Mouse (Mus musculus) embryonic facial prominence, embryonic 15.5 days (tissue): ENCODE measurements around the gene Fam131a. TPM values are rescaled to one million over a fixed set of nuclear protein-coding genes. Genes with fewer than 3 reads are reported as not detected.

Experiments used
- ATAC-seq: fragments of 200-750 bp; cut with Nextera tagmentation; 2 replicates; pipeline ENCODE4 v1.8.0; 2017; ENCODE audit warnings: low read depth, moderate TSS enrichment; ENCODE audit not compliant: insufficient number of reproducible peaks, low FRiP score, low TSS enrichment
- H3K27ac ChIP-seq: fragments of 300-500 bp; sonication (generic); replicated peaks from 2 replicates; pipeline ENCODE4 v1.5.1; 2015; ENCODE audit warnings: mild to moderate bottlenecking, inconsistent platforms
- H3K27me3 ChIP-seq: fragments of 300-500 bp; sonication (generic); 2 replicates; pipeline ENCODE4 v1.6.1; 2015; ENCODE audit warnings: inconsistent platforms
- H3K36me3 ChIP-seq: fragments of 300-500 bp; sonication (generic); 2 replicates; pipeline ENCODE4 v1.6.1; 2015; ENCODE audit warnings: mild to moderate bottlenecking, inconsistent platforms
- H3K4me1 ChIP-seq: fragments of 300-500 bp; sonication (generic); 2 replicates; pipeline ENCODE4 v1.6.1; 2015; ENCODE audit warnings: inconsistent platforms
- H3K4me2 ChIP-seq: fragments of 300-500 bp; sonication (generic); replicated peaks from 2 replicates; pipeline ENCODE4 v1.6.1; 2015; ENCODE audit warnings: mild to moderate bottlenecking, inconsistent platforms
- H3K4me3 ChIP-seq: fragments of 300-500 bp; sonication (generic); replicated peaks from 2 replicates; pipeline ENCODE4 v1.5.1; 2015; ENCODE audit warnings: mild to moderate bottlenecking, inconsistent platforms
- H3K9ac ChIP-seq: fragments of 300-500 bp; sonication (generic); 2 replicates; pipeline ENCODE4 v1.6.1; 2015; ENCODE audit warnings: inconsistent platforms
- H3K9me3 ChIP-seq: fragments of 300-500 bp; sonication (generic); replicated peaks from 2 replicates; pipeline ENCODE4 v1.6.1; 2016; ENCODE audit warnings: inconsistent platforms
- WGBS: fragments of 180-500 bp; shearing (Covaris S2); methylation state at CpG from one replicate; pipeline ENCODE4 v1.1.7; 2015; 5-methylcytosine and 5-hydroxymethylcytosine counted together
- polyA plus RNA-seq: library from polyadenylated mRNA; unstranded; fragments of >200 nt; fragmentation: Nextera tagmentation; extraction: Ambion mirVana; gene quantifications from 2 replicates; pipeline ENCODE4 v1.2.1, GENCODE M21; 2015

The Fam131a gene
- polyA plus RNA-seq, 1 experiment from 2014 or later: 14.0 TPM

DNA sequence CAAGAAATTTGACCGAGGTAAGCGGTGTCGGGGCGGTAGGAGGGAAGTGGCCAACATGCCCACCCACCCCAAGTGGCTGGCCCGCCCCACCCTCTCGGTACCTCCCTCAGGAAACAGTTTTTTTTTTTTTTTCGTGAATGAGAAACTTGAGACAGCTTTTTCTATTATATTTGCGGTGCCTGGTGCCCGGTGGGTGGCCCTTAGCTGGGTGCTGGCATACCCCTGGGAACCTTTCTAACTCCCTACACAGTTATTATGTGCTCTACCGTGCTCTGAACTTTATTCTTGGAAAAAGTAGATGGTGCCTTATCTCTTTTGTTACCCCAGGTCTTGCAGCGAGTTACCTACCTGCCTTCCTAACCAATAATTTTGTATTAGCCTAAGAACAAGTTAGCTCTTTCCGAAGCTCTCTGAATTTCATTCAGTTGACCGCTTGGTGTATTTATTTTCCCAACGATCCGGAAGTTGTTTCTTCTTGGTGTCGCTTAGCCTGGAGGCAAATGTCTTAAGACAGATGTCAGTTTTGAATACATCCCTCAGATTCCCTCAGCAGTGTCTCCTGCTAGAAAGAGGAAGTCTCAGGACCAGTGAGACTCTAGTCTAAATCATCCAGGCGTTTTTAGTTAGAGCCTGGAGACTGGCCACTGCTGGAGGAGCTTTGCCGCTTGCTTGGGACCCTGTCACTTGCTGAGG, 25.1 kb downstream of the Fam131a start:
- ATAC-seq: peak; percentile 27; the same call in 1 of the 2 replicates
- no peaks in the 10 kb centered on the region for H3K27me3 ChIP-seq
- peak overlapping the region; percentile 84 for H3K4me2 ChIP-seq
- no peaks in the 10 kb centered on the region for H3K9me3 ChIP-seq
- peak overlapping the region; percentile 98 for H3K27ac ChIP-seq
- 2% methylated on average over 18 of the region's 18 CpGs for WGBS
- peak overlapping the region; percentile 73 for H3K9ac ChIP-seq
- peaks cover 20% of the 10 kb centered on the region for H3K36me3 ChIP-seq
- H3K4me1 ChIP-seq: peaks cover 38% of the 10 kb centered on the region
- H3K4me3 ChIP-seq: peak overlapping the region; percentile 72

- ATAC-seq: no peak
- Histone ChIP-seq H3K9ac (no peak overlapping the region), H3K9me3 (no peaks in the 10 kb centered on the region), H3K4me3 (no peak overlapping the region), H3K4me1 (peaks cover 16% of the 10 kb centered on the region), H3K4me2 (no peak overlapping the region), H3K27ac (no peak overlapping the region), H3K27me3 (no peaks in the 10 kb centered on the region), H3K36me3 (peaks cover 20% of the 10 kb centered on the region)
- 90% methylated on average over 10 of the region's 10 CpGs for WGBS
These were observed 28.8 kb downstream of the Fam131a start for GRCm38 (mm10) chr16:20721808-20722207.

GRCm38 (mm10) chr16:20722736-20723135, 29.7 kb downstream of the Fam131a start:
- Histone ChIP-seq H3K36me3 (peaks cover 20% of the 10 kb centered on the region), H3K4me2 (no peak overlapping the region)
- no peak for ATAC-seq

GRCm38 (mm10) chr16:20723247-20723646, 30.2 kb downstream of the Fam131a start:
- H3K27ac ChIP-seq: no peak overlapping the region
- peaks cover 20% of the 10 kb centered on the region for H3K36me3 ChIP-seq
- WGBS: 25% methylated on average over 4 of the region's 4 CpGs
- no peaks in the 10 kb centered on the region for H3K9me3 ChIP-seq
- no peaks in the 10 kb centered on the region for H3K27me3 ChIP-seq
- no peak overlapping the region for H3K4me3 ChIP-seq
- H3K4me2 ChIP-seq: no peak overlapping the region
- no peak overlapping the region for H3K9ac ChIP-seq
- no peak for ATAC-seq
- peaks cover 11% of the 10 kb centered on the region for H3K4me1 ChIP-seq

More at GRCm38 (mm10) chr16:20722736-20723135, 29.7 kb downstream of the Fam131a start:
- 59% methylated on average over 4 of the region's 4 CpGs for WGBS
- Histone ChIP-seq H3K4me1 (peaks cover 11% of the 10 kb centered on the region), H3K27ac (no peak overlapping the region), H3K9ac (no peak overlapping the region), H3K4me3 (no peak overlapping the region), H3K9me3 (no peaks in the 10 kb centered on the region), H3K27me3 (no peaks in the 10 kb centered on the region)

DNA sequence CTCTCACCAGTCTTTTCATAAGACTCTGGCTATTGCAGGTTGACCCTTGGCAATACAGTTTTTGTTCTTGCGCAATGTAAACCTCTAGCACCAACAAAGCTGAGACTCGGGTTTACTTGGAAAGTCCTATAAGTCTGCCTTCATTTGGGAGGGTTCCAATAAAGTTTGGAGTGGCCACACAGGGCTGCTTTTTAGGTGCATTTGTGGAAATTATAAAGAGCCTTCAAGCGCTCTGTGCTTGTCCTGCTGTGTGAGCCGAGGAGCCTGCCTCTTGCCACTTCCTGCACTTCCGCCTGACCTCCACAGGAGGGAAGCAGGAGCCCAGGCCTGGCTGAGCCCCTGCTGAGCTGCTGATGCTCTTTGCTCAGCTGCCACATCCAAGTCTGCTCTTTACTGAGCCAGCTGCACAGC, 31.3 kb downstream of the Fam131a start:
- 43% methylated on average over 5 of the region's 5 CpGs for WGBS

GRCm38 (mm10) chr16:20725321-20725720, 32.3 kb downstream of the Fam131a start:
- no peak overlapping the region for H3K4me3 ChIP-seq
- H3K9me3 ChIP-seq: no peaks in the 10 kb centered on the region
- H3K4me1 ChIP-seq: 0 out of 2 replicates have a peak, but pooled peaks cover 4% of the 10 kb centered on the region
- WGBS: 72% methylated on average over 7 of the region's 7 CpGs
- no peak overlapping the region for H3K27ac ChIP-seq
- ATAC-seq: no peak
- H3K9ac ChIP-seq: no peak overlapping the region
- H3K36me3 ChIP-seq: peaks cover 16% of the 10 kb centered on the region
- H3K27me3 ChIP-seq: no peaks in the 10 kb centered on the region
- H3K4me2 ChIP-seq: no peak overlapping the region

More for the DNA sequence above, 31.3 kb downstream of the Fam131a start:
- H3K4me1 ChIP-seq: 0 out of 2 replicates have a peak, but pooled peaks cover 4% of the 10 kb centered on the region
- peak; percentile 76; the same call in 1 of the 2 replicates for ATAC-seq
- peaks cover 20% of the 10 kb centered on the region for H3K36me3 ChIP-seq
- H3K9me3 ChIP-seq: no peaks in the 10 kb centered on the region
- no peak overlapping the region for H3K9ac ChIP-seq
- H3K27me3 ChIP-seq: no peaks in the 10 kb centered on the region
- H3K27ac ChIP-seq: no peak overlapping the region
- H3K4me3 ChIP-seq: no peak overlapping the region
- no peak overlapping the region for H3K4me2 ChIP-seq

- 78% methylated on average over 4 of the region's 4 CpGs for WGBS
These were observed 32.7 kb downstream of the Fam131a start for GRCm38 (mm10) chr16:20725750-20726149.

DNA sequence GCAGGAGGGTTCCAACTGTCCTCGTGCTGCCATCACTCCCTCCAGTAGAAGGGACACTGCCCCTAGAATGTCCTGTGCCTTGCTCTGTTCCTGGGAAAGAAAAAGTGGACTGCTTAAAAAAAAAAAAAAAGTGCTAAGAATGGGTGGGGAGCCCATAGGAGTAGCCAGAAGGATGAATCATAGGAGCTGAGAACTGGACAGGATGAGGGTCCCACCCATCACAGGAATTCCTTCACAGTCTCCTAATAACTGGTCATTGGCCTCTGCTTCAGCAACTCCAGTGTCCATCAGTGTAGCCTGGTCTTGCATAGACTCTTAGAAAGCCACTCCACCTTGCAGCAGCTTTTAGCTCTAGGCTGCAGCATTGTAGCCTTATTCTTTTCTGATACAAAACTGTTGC, 33.3 kb downstream of the Fam131a start:
- peaks cover 14% of the 10 kb centered on the region for H3K36me3 ChIP-seq
- 54% methylated on average over 1 of the region's 1 CpGs for WGBS

More at GRCm38 (mm10) chr16:20725750-20726149, 32.7 kb downstream of the Fam131a start:
- 0 out of 2 replicates have a peak, but pooled peaks cover 4% of the 10 kb centered on the region for H3K4me1 ChIP-seq
- no peak overlapping the region for H3K27ac ChIP-seq
- no peak overlapping the region for H3K9ac ChIP-seq
- H3K36me3 ChIP-seq: peaks cover 16% of the 10 kb centered on the region
- H3K4me3 ChIP-seq: no peak overlapping the region
- no peaks in the 10 kb centered on the region for H3K9me3 ChIP-seq
- ATAC-seq: no peak
- no peaks in the 10 kb centered on the region for H3K27me3 ChIP-seq
- H3K4me2 ChIP-seq: no peak overlapping the region

GRCm38 (mm10) chr16:20730293-20730711, 37.3 kb downstream of the Fam131a start:
- peaks cover 28% of the 10 kb centered on the region for H3K4me1 ChIP-seq
- no peak overlapping the region for H3K4me2 ChIP-seq
- peaks cover 17% of the 10 kb centered on the region for H3K27me3 ChIP-seq
- H3K36me3 ChIP-seq: no peaks in the 10 kb centered on the region
- WGBS: 41% methylated on average over 5 of the region's 5 CpGs
- no peak overlapping the region for H3K27ac ChIP-seq
- no peak overlapping the region for H3K9ac ChIP-seq
- ATAC-seq: no peak
- H3K9me3 ChIP-seq: no peaks in the 10 kb centered on the region
- H3K4me3 ChIP-seq: no peak overlapping the region

More for the DNA sequence above, 33.3 kb downstream of the Fam131a start:
- Histone ChIP-seq H3K27ac (no peak overlapping the region), H3K4me1 (0 out of 2 replicates have a peak, but pooled peaks cover 4% of the 10 kb centered on the region), H3K27me3 (no peaks in the 10 kb centered on the region), H3K9me3 (no peaks in the 10 kb centered on the region), H3K4me3 (no peak overlapping the region), H3K9ac (no peak overlapping the region), H3K4me2 (no peak overlapping the region)
- no peak for ATAC-seq

DNA sequence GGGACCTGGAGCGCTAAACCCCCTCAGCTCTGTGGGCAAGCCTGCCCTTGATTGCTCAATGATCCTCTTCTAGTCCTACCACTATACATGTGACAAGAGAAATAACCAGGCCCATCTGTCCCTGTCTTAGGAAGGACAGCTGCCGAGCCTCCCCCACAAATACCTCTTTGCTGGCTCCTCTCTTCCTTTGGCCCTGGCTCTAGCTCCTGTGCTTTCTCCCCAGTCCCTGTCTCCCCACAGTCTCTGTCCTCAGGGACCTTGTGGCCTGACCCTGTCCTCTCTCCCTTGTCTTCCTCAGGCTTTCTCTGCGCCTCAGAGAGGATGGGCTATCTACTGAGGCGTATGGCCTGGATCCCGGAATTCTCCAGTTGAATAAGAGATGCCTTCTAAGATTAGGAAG, 38.6 kb downstream of the Fam131a start:
- no peak overlapping the region for H3K27ac ChIP-seq
- H3K4me2 ChIP-seq: 0 out of 2 replicates have a peak overlapping the region, but pooled peaks have one; percentile 97

GRCm38 (mm10) chr16:20732251-20732924, 39.3 kb downstream of the Fam131a start:
- Histone ChIP-seq H3K4me1 (peaks cover 28% of the 10 kb centered on the region), H3K4me3 (peak overlapping the region; percentile 70), H3K9me3 (no peaks in the 10 kb centered on the region), H3K36me3 (0 out of 2 replicates have a peak, but pooled peaks cover 6% of the 10 kb centered on the region), H3K27me3 (peaks cover 27% of the 10 kb centered on the region), H3K9ac (peak overlapping the region; percentile 63), H3K4me2 (peak overlapping the region; percentile 97), H3K27ac (peak overlapping the region; percentile 87)
- WGBS: under 1% methylated on average over 29 of the region's 30 CpGs
- peak; percentile 29 for ATAC-seq

More for the DNA sequence above, 38.6 kb downstream of the Fam131a start:
- no peak overlapping the region for H3K9ac ChIP-seq
- no peak for ATAC-seq
- peaks cover 27% of the 10 kb centered on the region for H3K27me3 ChIP-seq
- WGBS: 67% methylated on average over 5 of the region's 5 CpGs
- H3K4me1 ChIP-seq: peaks cover 28% of the 10 kb centered on the region
- H3K36me3 ChIP-seq: 0 out of 2 replicates have a peak, but pooled peaks cover 1% of the 10 kb centered on the region
- no peak overlapping the region for H3K4me3 ChIP-seq
- no peaks in the 10 kb centered on the region for H3K9me3 ChIP-seq
